Mouse (Mus musculus) liver, embryonic 14.5 days (tissue): ENCODE measurements around the gene Mbnl1. TPM values are rescaled to one million over a fixed set of nuclear protein-coding genes. Genes with fewer than 3 reads are reported as not detected.

Experiments
- ATAC-seq: fragments of 200-750 bp; cut with Nextera tagmentation; 2 replicates; pipeline ENCODE4 v1.8.0; 2017; ENCODE audit warnings: moderate number of reproducible peaks, mild to moderate bottlenecking, moderate library complexity; ENCODE audit not compliant: insufficient read depth
- DNase-seq, 3 experiments: peaks; one replicate each; pipeline ENCODE4 v3.0.0-alpha.2; 2012 to 2013; ENCODE audit warnings: low read depth in 3 of 3, low spot score in 3 of 3
- H3K27ac ChIP-seq: fragments of 300-500 bp; sonication (generic); 2 replicates; pipeline ENCODE4 v1.5.1; 2014; ENCODE audit warnings: moderate library complexity, mild to moderate bottlenecking, control low read depth, inconsistent platforms
- H3K27me3 ChIP-seq: fragments of 300-500 bp; sonication (generic); 2 replicates; pipeline ENCODE4 v1.6.1; 2014; ENCODE audit warnings: mild to moderate bottlenecking, low read length, moderate library complexity; ENCODE audit not compliant: control insufficient read depth, insufficient read depth
- H3K36me3 ChIP-seq: fragments of 300-500 bp; sonication (generic); replicated peaks from 2 replicates; pipeline ENCODE4 v1.6.1; 2014; ENCODE audit warnings: low read depth; ENCODE audit not compliant: control insufficient read depth, insufficient read depth
- H3K4me1 ChIP-seq, 2 experiments: fragments of 200-500 bp in 1 of 2; fragments of 300-500 bp in 1 of 2; sonication (generic) in 1 of 2; replicated peaks; 2 replicates each; pipeline ENCODE4 v1.6.1; 2012 to 2014; ENCODE audit warnings: antibody characterized with exemption in 1 of 2, inconsistent platforms in 1 of 2, low read length in 1 of 2; ENCODE audit not compliant: control insufficient read depth in 2 of 2, insufficient read depth in 2 of 2
- H3K4me2 ChIP-seq: fragments of 300-500 bp; sonication (generic); 2 replicates; pipeline ENCODE4 v1.6.1; 2014; ENCODE audit warnings: low read depth, mild to moderate bottlenecking, control low read depth, moderate library complexity
- H3K4me3 ChIP-seq, 2 experiments: fragments of 200-500 bp in 1 of 2; fragments of 300-500 bp in 1 of 2; sonication (generic) in 1 of 2; 2 replicates each; pipeline ENCODE4 v1.5.1; 2012 to 2014; ENCODE audit warnings: low read depth in 2 of 2, low read length in 2 of 2, mild to moderate bottlenecking in 2 of 2, control low read depth in 1 of 2, inconsistent platforms in 1 of 2, moderate library complexity in 1 of 2; ENCODE audit not compliant: insufficient read depth in 1 of 2
- H3K9ac ChIP-seq: fragments of 300-500 bp; sonication (generic); replicated peaks from 2 replicates; pipeline ENCODE4 v1.6.1; 2014; ENCODE audit warnings: mild to moderate bottlenecking, control low read depth, moderate library complexity
- H3K9me3 ChIP-seq: fragments of 300-500 bp; sonication (generic); 2 replicates; pipeline ENCODE4 v1.6.1; 2016; ENCODE audit warnings: low read length, mixed read lengths; ENCODE audit not compliant: control insufficient read depth
- CTCF ChIP-seq: IDR thresholded peaks from 2 replicates; pipeline ENCODE4 v1.5.1; 2016; ENCODE audit warnings: antibody characterized with exemption, low read depth, control low read depth
- EP300 ChIP-seq: IDR thresholded peaks from 2 replicates; pipeline ENCODE4 v1.6.1; 2016; ENCODE audit warnings: antibody characterized with exemption, low read depth
- WGBS: fragments of 180-500 bp; shearing (Covaris S2); extraction: QIAGEN DNeasy Blood & Tissue Kit; methylation state at CpG from one replicate; pipeline ENCODE4 v1.1.7; 2014; ENCODE audit not compliant: insufficient replicate concordance; 5-methylcytosine and 5-hydroxymethylcytosine counted together
- polyA plus RNA-seq, 2 experiments: library from polyadenylated mRNA; depleted of rRNA in 1 of 2; stranded (reverse) in 1 of 2; unstranded in 1 of 2; fragments of >200 nt; fragmentation: Nextera tagmentation in 1 of 2; extraction: Ambion mirVana in 1 of 2; gene quantifications; 2 replicates each; pipeline versions ENCODE4 v1.2.1 to v1.2.3; 2012 to 2014

The Mbnl1 gene
- polyA plus RNA-seq, 2 experiments = 32.9 to 128 TPM

DNA sequence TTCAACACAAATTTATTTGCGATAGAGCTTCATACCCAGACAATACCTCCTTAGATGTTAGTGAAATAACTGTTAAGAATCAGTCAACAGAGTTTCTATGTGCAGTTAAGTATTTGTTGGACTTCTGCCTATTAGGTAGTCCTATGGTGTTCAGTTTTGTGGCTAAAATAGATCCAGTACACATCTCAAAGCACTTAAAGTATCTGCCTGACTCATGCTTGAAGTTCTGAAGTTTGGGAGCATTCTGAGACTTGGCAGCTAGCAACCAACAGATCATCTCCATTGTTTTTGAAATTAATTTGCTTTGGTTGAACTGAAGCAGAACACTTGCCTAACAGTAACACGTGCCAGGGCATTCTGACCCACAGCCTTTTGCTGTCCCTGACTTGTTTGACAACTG, 59.2 kb downstream of the Mbnl1 start:
- WGBS = 83% methylated on average over 2 of the region's 2 CpGs
- Histone ChIP-seq H3K4me1 (peaks cover 5 to 29% of the 10 kb centered on the region in 2 experiments), H3K4me2 (no peak overlapping the region), H3K27me3 (no peaks in the 10 kb centered on the region), H3K36me3 (peaks cover 10% of the 10 kb centered on the region), H3K9ac (no peak overlapping the region), H3K27ac (no peak overlapping the region), H3K9me3 (no peaks in the 10 kb centered on the region), H3K4me3 (no peak overlapping the region)
- ATAC-seq (no peak), DNase-seq (no peak)
- no peak for TF ChIP-seq EP300
- TF ChIP-seq CTCF = no peak

DNA sequence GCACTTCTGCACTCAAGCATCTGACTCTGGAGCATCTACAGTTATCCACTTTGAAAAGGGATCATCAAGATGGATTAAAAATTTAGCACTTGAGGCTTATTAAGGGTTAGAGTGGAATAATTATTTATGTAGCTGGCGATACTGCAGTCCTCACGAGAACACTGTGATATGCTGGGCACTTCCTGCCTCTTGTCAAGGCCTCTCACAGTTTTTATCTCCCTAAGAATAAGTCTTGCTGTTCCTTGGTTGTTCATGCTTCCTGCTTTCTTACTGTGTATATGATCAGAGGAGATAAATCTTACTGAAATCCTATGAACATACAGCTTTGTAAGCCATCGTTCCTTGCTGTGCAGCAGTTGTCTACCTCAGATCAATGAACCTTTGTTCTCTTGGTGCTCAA, 62.6 kb downstream of the Mbnl1 start:
- Histone ChIP-seq H3K4me2 (no peak overlapping the region), H3K4me3 (no peak overlapping the region), H3K9me3 (no peaks in the 10 kb centered on the region), H3K27me3 (no peaks in the 10 kb centered on the region), H3K9ac (no peak overlapping the region), H3K4me1 (peaks cover 0 to 13% of the 10 kb centered on the region in 2 experiments; a peak in 3 of 4 replicates), H3K36me3 (peaks cover 5% of the 10 kb centered on the region), H3K27ac (no peak overlapping the region; the same call in 1 of the 2 replicates)
- DNase-seq = no peak
- no peak for TF ChIP-seq CTCF
- no peak for TF ChIP-seq EP300
- WGBS = 29% methylated on average over 3 of the region's 3 CpGs
- no peak for ATAC-seq

DNA sequence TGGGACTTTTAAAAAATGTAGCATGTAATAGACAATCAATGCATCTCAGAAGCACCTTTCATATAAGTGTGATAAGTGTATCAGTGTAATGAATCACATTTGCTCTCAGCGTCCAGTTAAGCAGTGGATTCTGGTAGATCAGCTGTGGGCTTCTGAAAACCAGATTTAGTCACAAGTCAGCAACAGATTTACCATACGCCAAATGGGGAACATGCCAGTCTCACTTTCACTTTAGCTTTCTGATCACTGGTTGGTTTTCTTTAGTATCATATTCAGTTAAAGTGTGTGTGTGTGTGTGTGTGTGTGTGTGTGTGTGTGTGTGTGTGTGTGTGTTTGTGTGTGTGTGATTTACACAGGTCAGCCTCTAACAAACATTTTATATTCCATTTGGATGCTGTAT, 64.4 kb downstream of the Mbnl1 start:
- Histone ChIP-seq H3K4me1 (peaks cover 0 to 13% of the 10 kb centered on the region in 2 experiments; a peak in 2 of 4 replicates), H3K4me2 (no peak overlapping the region), H3K9me3 (no peaks in the 10 kb centered on the region), H3K27me3 (no peaks in the 10 kb centered on the region), H3K27ac (no peak overlapping the region), H3K4me3 (no peak overlapping the region), H3K9ac (no peak overlapping the region), H3K36me3 (no peaks in the 10 kb centered on the region)
- TF ChIP-seq CTCF = no peak
- TF ChIP-seq EP300 = no peak
- 41% methylated on average over 2 of the region's 2 CpGs for WGBS
- ATAC-seq (no peak), DNase-seq (no peak)

DNA sequence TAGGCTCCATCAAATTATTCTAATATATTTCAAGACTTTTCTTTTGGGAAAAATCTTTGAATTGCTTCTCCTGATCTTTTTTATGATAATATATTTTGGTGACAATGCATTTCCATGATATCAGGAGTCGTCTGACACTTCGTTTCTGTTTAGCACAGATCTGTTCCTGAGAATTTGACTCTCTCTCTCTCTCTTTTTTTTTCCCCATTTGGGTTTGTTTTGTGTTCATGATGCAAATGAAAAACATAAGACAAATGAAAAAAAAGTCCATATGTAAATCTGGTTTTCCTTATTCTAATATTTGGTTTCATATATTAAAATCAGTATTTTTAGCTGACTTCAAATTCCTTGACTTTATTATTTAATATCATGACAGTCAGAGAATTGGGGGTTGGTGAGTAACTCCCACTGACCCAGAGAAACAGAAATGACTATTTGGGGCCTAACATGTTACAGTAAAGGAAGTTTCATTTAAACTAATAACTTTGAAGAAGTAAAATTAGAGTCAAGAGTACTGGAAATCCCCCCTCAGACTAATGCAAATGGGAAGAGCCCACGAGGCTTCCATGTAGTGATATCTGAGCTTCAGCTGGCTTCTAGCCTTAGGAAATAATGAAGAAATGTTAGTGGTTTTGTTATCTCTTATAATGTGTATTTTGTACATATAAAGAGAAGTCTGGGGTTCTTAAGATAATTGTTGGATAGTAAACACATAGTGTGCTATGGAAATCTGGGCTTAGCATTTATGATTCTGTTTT, 65.8 kb downstream of the Mbnl1 start:
- Histone ChIP-seq H3K4me3 (no peak overlapping the region), H3K9me3 (no peaks in the 10 kb centered on the region), H3K27ac (no peak overlapping the region), H3K9ac (no peak overlapping the region), H3K27me3 (no peaks in the 10 kb centered on the region), H3K36me3 (no peaks in the 10 kb centered on the region; the same call in 1 of the 2 replicates), H3K4me2 (no peak overlapping the region), H3K4me1 (peaks cover 3 to 13% of the 10 kb centered on the region in 2 experiments; a peak in 3 of 4 replicates)
- no peak for ATAC-seq
- no peak for DNase-seq
- WGBS = 44% methylated on average over 3 of the region's 3 CpGs
- TF ChIP-seq EP300 (no peak), CTCF (no peak)

DNA sequence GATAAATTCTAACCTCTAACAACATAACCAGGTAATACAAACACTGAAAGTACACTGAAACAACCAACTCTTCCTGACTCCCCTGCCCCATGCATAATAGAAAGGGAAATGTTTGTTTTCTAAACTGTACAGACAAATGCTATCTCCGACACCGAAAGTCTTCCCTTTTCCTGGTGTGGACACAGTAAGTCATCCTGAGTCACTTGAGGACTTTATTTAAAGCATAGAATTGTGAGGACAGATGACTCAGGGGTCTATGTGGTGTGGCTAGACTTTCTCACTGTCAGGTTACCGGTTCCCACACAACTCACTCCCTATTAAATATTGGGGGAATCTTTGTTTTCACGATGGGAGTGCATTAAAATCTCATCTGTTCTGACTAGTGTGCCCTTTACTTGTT, 68.5 kb downstream of the Mbnl1 start:
- 74% methylated on average over 4 of the region's 4 CpGs for WGBS
- no peak overlapping the region for H3K4me2 ChIP-seq
- DNase-seq = no peak

More for the DNA sequence above, 68.5 kb downstream of the Mbnl1 start:
- H3K27ac ChIP-seq = no peak overlapping the region
- peaks cover 9 to 18% of the 10 kb centered on the region in 2 experiments for H3K4me1 ChIP-seq
- H3K36me3 ChIP-seq = no peaks in the 10 kb centered on the region; the same call in 1 of the 2 replicates
- TF ChIP-seq EP300 (no peak), CTCF (no peak)
- H3K4me3 ChIP-seq = no peak overlapping the region
- H3K9me3 ChIP-seq = no peaks in the 10 kb centered on the region
- H3K9ac ChIP-seq = no peak overlapping the region
- ATAC-seq = no peak
- H3K27me3 ChIP-seq = no peaks in the 10 kb centered on the region
